Mouse (Mus musculus): ENCODE measurements around the gene Pom121l2. TPM values are rescaled to one million over a fixed set of nuclear protein-coding genes. Genes with fewer than 3 reads are reported as not detected.
A peak's percentile ranks its signal among the peaks of the same experiment; 100 is the strongest.

The Pom121l2 gene
- total and polyA plus RNA-seq, 2 experiments from 2014 or later = not detected

DNA sequence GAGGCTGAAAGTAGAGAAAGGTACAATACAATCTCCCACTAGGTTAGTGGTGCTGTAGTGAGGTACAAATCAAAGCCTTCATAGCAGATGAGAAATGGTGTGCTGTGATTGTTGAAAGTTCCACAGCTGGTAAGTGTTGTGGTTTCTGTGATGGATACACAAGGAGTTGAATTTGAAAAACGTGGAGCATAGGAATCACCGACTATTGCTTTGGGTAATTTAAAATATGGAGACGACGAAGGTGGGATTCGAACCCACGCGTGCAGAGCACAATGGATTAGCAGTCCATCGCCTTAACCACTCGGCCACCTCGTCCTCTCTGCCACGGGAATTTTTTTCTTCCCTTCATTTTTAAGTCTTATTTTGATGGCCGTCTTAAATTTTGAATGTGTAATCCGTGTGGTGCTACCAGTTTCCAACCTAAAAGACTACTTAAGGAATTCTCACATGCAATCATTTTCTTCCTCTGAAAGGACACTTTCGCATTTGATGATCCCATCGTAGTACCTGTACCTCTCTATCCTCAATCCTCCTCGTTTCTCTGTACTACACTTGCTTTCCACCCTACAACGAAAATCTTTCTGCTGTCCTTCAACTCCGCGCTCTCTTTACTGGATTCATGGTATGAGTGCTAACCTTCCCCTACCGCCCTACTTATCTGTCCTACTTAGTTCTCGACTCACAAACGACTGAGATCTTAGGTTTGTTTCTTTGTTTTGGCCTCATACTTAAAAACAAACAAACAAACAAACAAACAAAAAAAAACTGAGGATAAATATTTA is 13.2 kb downstream of the Pom121l2 start:
- H3K4me2 ChIP-seq (ENCODE audit: low read depth, low read length) = no peak overlapping the region
- ATAC-seq (no peak), DNase-seq (ENCODE audit: low spot score) (peak; percentile 7)
- H3K27me3 ChIP-seq (ENCODE audit: insufficient read depth, low read length) = peaks cover 55% of the 10 kb centered on the region
- H3K4me3 ChIP-seq (ENCODE audit: low read length) = no peak overlapping the region
- no peaks in the 10 kb centered on the region for H3K4me1 ChIP-seq (ENCODE audit: insufficient read depth, low read length)
- H3K9ac ChIP-seq (replicated peaks; ENCODE audit: low read length) = no peak overlapping the region
- H3K27ac ChIP-seq = no peak overlapping the region
- WGBS = 2% methylated on average over 22 of the region's 22 CpGs
- H3K36me3 ChIP-seq (ENCODE audit: insufficient read depth, low read length) = no peaks in the 10 kb centered on the region
- TF ChIP-seq CTCF (IDR thresholded peaks at IDR 0.05; ENCODE audit: low read depth) = no peak
- no peaks in the 10 kb centered on the region for H3K9me3 ChIP-seq (ENCODE audit: low read length)

DNA sequence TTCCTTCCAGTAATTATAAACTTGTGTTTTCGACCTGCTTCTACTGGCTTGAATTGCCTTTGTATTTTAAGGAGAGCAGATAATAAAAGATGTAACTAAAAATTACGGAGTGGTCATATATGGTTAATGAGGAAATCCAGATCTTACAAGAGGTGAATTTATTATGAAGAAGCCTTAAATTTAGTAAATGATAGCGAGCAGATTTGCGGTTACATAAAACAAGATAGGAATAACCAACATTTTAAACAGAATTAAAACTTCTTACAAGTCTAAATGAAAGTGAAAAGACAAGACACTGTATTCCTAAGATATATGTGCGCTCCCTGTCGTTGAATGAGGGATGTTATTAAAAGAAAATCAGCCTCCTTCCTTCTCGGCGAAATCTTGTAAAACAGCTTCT is 13.9 kb downstream of the Pom121l2 start:
- DNase-seq (ENCODE audit: low spot score) (peak; percentile 20), ATAC-seq (no peak)
- Histone ChIP-seq H3K9me3 (ENCODE audit: low read length) (no peaks in the 10 kb centered on the region), H3K27me3 (ENCODE audit: insufficient read depth, low read length) (peaks cover 63% of the 10 kb centered on the region), H3K36me3 (ENCODE audit: insufficient read depth, low read length) (no peaks in the 10 kb centered on the region), H3K4me2 (ENCODE audit: low read depth, low read length) (peak overlapping the region; percentile 39), H3K9ac (replicated peaks; ENCODE audit: low read length) (no peak overlapping the region), H3K4me1 (ENCODE audit: insufficient read depth, low read length) (no peaks in the 10 kb centered on the region), H3K27ac (no peak overlapping the region), H3K4me3 (ENCODE audit: low read length) (peak overlapping the region; percentile 25)
- WGBS = 8% methylated on average over 8 of the region's 8 CpGs
- TF ChIP-seq CTCF (IDR thresholded peaks at IDR 0.05; ENCODE audit: low read depth) = no peak

DNA sequence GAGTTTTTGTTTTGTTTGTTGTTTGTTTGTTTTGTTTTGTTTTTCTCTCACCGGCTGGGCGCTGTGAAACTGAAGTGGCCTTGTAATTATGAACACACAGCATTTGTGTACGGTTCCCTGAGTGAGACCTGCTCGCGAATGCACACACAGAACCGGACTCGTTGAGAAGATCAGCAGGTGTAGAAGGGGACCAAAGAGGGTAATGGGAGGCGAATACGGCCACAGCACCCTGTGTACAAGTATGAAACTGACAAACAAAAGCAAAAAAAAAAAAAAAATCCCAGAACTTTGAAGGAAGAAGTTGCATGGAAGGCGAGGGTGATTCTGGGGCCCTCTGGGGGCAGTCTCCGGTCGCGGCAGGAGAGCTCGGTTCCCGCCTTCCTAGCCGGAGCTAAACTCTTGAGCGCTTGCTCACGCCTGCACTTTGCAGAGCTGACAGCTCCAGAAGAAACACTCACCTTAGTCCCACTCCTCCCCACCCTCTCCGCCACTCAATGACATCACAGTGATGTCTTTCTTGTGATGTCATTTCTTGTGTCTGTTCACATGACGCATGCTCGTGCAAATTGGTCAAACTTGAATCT is 14.4 kb downstream of the Pom121l2 start:
- under 1% methylated on average over 21 of the region's 21 CpGs for WGBS
- H3K27me3 ChIP-seq (ENCODE audit: insufficient read depth, low read length) = peaks cover 68% of the 10 kb centered on the region
- H3K9ac ChIP-seq (replicated peaks; ENCODE audit: low read length) = no peak overlapping the region

DNA sequence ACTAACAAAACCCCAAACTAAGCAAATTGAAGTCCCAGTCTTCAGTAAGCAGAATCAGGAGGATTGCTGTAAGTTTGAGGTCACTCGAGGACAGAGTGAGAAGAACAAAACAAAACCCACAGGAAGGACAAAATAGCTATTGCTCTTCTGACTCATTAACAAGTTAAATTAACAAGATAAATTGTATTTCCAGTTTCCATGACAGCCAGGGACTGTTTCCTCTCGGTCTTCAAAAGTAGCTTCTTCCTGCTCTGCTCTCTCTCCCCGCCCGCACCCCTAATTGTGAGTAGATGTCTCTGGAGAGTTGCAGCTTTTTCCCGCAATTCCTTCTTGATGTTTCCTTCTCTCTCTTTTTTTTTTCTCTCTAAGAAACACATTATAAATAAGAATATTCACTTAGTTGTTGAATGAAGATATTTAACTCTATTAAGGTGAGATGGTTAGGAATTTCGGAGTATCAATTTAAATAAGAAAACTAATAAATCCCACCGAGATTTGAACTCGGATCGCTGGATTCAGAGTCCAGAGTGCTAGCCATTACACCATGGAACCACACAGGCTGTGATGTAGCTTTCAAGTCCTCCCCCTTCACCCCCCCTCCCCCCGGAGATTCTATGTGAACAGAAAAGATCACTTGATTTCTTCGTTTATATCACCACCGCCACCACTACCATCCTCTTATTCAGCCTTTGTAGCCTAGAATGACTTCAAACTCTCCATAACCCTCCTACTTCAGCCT is 15.3 kb downstream of the Pom121l2 start:
- H3K4me3 ChIP-seq (ENCODE audit: low read length) = peak overlapping the region; percentile 25
- no peaks in the 10 kb centered on the region for H3K36me3 ChIP-seq (ENCODE audit: insufficient read depth, low read length)
- no peak for ATAC-seq
- WGBS = 4% methylated on average over 12 of the region's 12 CpGs
- no peak for TF ChIP-seq CTCF (IDR thresholded peaks at IDR 0.05; ENCODE audit: low read depth)
- peak overlapping the region; percentile 39 for H3K4me2 ChIP-seq (ENCODE audit: low read depth, low read length)
- H3K27ac ChIP-seq = no peak overlapping the region
- H3K4me1 ChIP-seq (ENCODE audit: insufficient read depth, low read length) = no peaks in the 10 kb centered on the region
- H3K9ac ChIP-seq (replicated peaks; ENCODE audit: low read length) = no peak overlapping the region
- DNase-seq (ENCODE audit: low spot score) = peak; percentile 56
- peaks cover 77% of the 10 kb centered on the region for H3K27me3 ChIP-seq (ENCODE audit: insufficient read depth, low read length)
- no peaks in the 10 kb centered on the region for H3K9me3 ChIP-seq (ENCODE audit: low read length)

More for the DNA sequence above, 14.4 kb downstream of the Pom121l2 start:
- Histone ChIP-seq H3K4me1 (ENCODE audit: insufficient read depth, low read length) (no peaks in the 10 kb centered on the region), H3K9me3 (ENCODE audit: low read length) (no peaks in the 10 kb centered on the region), H3K4me3 (ENCODE audit: low read length) (peak overlapping the region; percentile 25), H3K36me3 (ENCODE audit: insufficient read depth, low read length) (no peaks in the 10 kb centered on the region), H3K27ac (no peak overlapping the region), H3K4me2 (ENCODE audit: low read depth, low read length) (peak overlapping the region; percentile 39)
- DNase-seq (ENCODE audit: low spot score) = peak; percentile 11
- no peak for ATAC-seq
- no peak for TF ChIP-seq CTCF (IDR thresholded peaks at IDR 0.05; ENCODE audit: low read depth)

DNA sequence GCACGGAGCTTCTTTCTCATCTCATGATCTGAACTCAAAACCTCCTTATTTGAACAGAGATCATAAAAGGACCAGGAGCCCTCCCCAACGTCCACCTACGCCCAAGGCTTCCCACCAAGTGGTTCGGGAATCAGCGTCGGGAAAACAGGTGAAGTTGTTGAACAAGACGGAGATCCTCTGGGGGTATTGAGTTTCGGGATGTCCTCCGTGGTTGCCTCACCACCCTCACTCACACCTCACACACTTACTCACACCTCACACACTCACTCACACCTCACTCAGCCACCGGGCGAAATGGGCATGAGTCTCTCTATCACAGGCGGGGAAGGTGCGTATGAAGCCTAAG is 15.8 kb downstream of the Pom121l2 start:
- no peaks in the 10 kb centered on the region for H3K9me3 ChIP-seq (ENCODE audit: low read length)
- no peak overlapping the region for H3K27ac ChIP-seq
- TF ChIP-seq CTCF (IDR thresholded peaks at IDR 0.05; ENCODE audit: low read depth) = no peak
- DNase-seq (ENCODE audit: low spot score) (no peak), ATAC-seq (no peak)
- WGBS = under 1% methylated on average over 13 of the region's 13 CpGs
- H3K36me3 ChIP-seq (ENCODE audit: insufficient read depth, low read length) = no peaks in the 10 kb centered on the region
- no peaks in the 10 kb centered on the region for H3K4me1 ChIP-seq (ENCODE audit: insufficient read depth, low read length)
- peak overlapping the region; percentile 30; the same call in 1 of the 2 replicates for H3K4me2 ChIP-seq (ENCODE audit: low read depth, low read length)
- H3K4me3 ChIP-seq (ENCODE audit: low read length) = peak overlapping the region; percentile 9; the same call in 1 of the 2 replicates
- peaks cover 82% of the 10 kb centered on the region for H3K27me3 ChIP-seq (ENCODE audit: insufficient read depth, low read length)
- H3K9ac ChIP-seq (replicated peaks; ENCODE audit: low read length) = no peak overlapping the region

DNA sequence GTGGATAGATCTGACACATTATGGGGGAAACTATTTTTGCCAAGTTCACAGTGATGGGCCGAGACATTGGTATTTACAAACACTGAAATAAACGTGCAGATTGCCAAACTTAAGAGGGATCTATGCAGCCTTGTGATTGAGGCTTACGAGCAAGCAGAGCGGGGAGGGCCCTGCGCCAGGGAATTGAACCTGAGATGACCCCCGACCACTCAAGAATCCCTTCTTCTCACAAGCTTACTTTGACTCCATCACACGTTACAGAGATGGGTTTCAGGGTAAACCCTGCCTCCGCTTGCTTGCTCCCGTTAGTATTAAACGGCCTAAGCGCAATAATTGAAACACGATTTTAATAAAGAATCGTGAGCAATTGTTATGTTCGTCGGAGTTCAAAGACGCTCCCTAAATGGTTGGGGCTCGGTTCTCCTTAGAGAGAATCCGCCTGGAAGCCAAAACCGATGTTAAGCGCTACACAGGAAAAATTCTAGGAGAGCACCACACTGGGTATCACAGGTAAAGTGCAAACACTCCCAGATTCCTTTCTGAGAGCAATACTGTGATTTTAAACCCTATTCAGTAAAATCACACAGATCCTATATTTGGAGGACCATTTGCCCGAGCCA is 16.3 kb downstream of the Pom121l2 start:
- Histone ChIP-seq H3K4me1 (ENCODE audit: insufficient read depth, low read length) (no peaks in the 10 kb centered on the region), H3K27me3 (ENCODE audit: insufficient read depth, low read length) (peaks cover 87% of the 10 kb centered on the region), H3K9ac (replicated peaks; ENCODE audit: low read length) (no peak overlapping the region), H3K9me3 (ENCODE audit: low read length) (no peaks in the 10 kb centered on the region), H3K4me2 (ENCODE audit: low read depth, low read length) (peak overlapping the region; percentile 30; the same call in 1 of the 2 replicates), H3K27ac (no peak overlapping the region), H3K4me3 (ENCODE audit: low read length) (peak overlapping the region; percentile 9; the same call in 1 of the 2 replicates), H3K36me3 (ENCODE audit: insufficient read depth, low read length) (no peaks in the 10 kb centered on the region)
- TF ChIP-seq CTCF (IDR thresholded peaks at IDR 0.05; ENCODE audit: low read depth) = no peak
- no peak for ATAC-seq
- DNase-seq (ENCODE audit: low spot score) = no peak
- 3% methylated on average over 21 of the region's 21 CpGs for WGBS

Data from hindbrain, postnatal 0 days (tissue).